Mouse (Mus musculus): ENCODE data around the gene Rimkla. TPM values are rescaled to one million over a fixed set of nuclear protein-coding genes. Genes with fewer than 3 reads are reported as not detected.
A peak's percentile ranks its signal among the peaks of the same experiment; 100 is the strongest.

Rimkla gene
- polyA plus RNA-seq, 1 experiment from 2014 or later = 0.35 TPM

DNA sequence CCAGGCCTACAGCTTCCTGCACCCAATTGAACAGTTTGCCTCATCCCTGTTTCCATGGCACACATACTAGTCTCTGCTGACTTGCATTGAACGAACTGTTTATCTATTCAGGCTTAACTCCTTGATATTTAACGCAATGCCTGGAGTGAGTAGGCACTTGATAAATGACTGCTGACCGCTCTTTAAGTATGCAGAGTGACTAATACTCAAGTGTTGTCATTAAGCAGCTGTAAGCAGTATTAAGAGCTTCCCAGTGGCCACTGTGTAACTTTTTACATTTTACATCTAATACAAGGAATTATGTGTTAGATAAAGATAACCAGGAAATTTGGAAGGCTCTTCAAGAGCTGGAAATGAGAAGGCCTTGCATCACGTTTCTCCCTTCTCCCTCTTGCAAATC is 42.7 kb upstream of the Rimkla start:
- Histone ChIP-seq H3K9me3 (ENCODE audit: control insufficient read depth) (no peaks in the 10 kb centered on the region), H3K4me1 (replicated peaks; ENCODE audit: control insufficient read depth, insufficient read depth, low read length) (peaks cover 7% of the 10 kb centered on the region), H3K4me2 (replicated peaks; ENCODE audit: low read depth) (no peak overlapping the region), H3K27ac (ENCODE audit: low read depth, low read length) (no peak overlapping the region), H3K9ac (ENCODE audit: low read depth, low read length) (no peak overlapping the region), H3K27me3 (replicated peaks; ENCODE audit: control insufficient read depth, insufficient read depth, low read length) (no peaks in the 10 kb centered on the region), H3K4me3 (ENCODE audit: low read depth, low read length) (no peak overlapping the region), H3K36me3 (ENCODE audit: control insufficient read depth, insufficient read depth) (no peaks in the 10 kb centered on the region)
- WGBS = 33% methylated on average over 4 of the region's 4 CpGs
- no peak for ATAC-seq
- no peak for TF ChIP-seq CTCF (IDR thresholded peaks at IDR 0.05; ENCODE audit: low read depth)

DNA sequence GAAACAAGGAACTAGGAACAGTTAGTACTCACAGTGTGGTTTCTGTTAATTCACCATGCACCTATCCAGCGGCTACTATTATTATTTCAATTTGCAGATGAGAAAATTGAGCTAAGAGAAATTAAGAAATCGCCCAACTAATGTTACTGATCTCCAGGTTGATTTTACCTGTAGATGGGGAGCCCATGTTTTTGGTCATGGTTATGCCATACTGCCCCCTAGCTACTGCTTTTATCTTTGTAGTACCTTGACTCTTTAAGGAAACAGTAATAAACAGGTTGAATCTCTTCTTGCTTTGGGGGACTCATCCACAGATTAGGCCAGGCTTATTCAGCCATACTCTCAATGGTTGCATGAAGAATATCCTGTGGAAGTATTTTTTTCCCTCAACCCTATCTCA is 39.4 kb upstream of the Rimkla start:
- no peaks in the 10 kb centered on the region for H3K9me3 ChIP-seq (ENCODE audit: control insufficient read depth)
- no peak overlapping the region for H3K4me3 ChIP-seq (ENCODE audit: low read depth, low read length)
- H3K9ac ChIP-seq (ENCODE audit: low read depth, low read length) = no peak overlapping the region
- 70% methylated on average over 2 of the region's 2 CpGs for WGBS
- no peaks in the 10 kb centered on the region; the same call in 1 of the 2 replicates for H3K4me1 ChIP-seq (replicated peaks; ENCODE audit: control insufficient read depth, insufficient read depth, low read length)
- no peak overlapping the region for H3K4me2 ChIP-seq (replicated peaks; ENCODE audit: low read depth)
- no peak for ATAC-seq
- no peak overlapping the region for H3K27ac ChIP-seq (ENCODE audit: low read depth, low read length)
- no peaks in the 10 kb centered on the region for H3K27me3 ChIP-seq (replicated peaks; ENCODE audit: control insufficient read depth, insufficient read depth, low read length)
- H3K36me3 ChIP-seq (ENCODE audit: control insufficient read depth, insufficient read depth) = no peaks in the 10 kb centered on the region
- peak; percentile 56 for TF ChIP-seq CTCF (IDR thresholded peaks at IDR 0.05; ENCODE audit: low read depth)

- no peaks in the 10 kb centered on the region for H3K36me3 ChIP-seq (ENCODE audit: control insufficient read depth, insufficient read depth)
- H3K4me2 ChIP-seq (replicated peaks; ENCODE audit: low read depth) = no peak overlapping the region
- H3K9ac ChIP-seq (ENCODE audit: low read depth, low read length) = no peak overlapping the region
- no peak overlapping the region for H3K27ac ChIP-seq (ENCODE audit: low read depth, low read length)
- TF ChIP-seq CTCF (IDR thresholded peaks at IDR 0.05; ENCODE audit: low read depth) = no peak
- H3K4me3 ChIP-seq (ENCODE audit: low read depth, low read length) = no peak overlapping the region
- no peaks in the 10 kb centered on the region for H3K9me3 ChIP-seq (ENCODE audit: control insufficient read depth)
- no peaks in the 10 kb centered on the region for H3K27me3 ChIP-seq (replicated peaks; ENCODE audit: control insufficient read depth, insufficient read depth, low read length)
- H3K4me1 ChIP-seq (replicated peaks; ENCODE audit: control insufficient read depth, insufficient read depth, low read length) = no peaks in the 10 kb centered on the region
- ATAC-seq = no peak
These were observed 34.0 kb upstream of the Rimkla start for GRCm38 (mm10) chr4:119526329-119526845.

GRCm38 (mm10) chr4:119524466-119524865 is 32.0 kb upstream of the Rimkla start:
- H3K27me3 ChIP-seq (replicated peaks; ENCODE audit: control insufficient read depth, insufficient read depth, low read length) = no peaks in the 10 kb centered on the region
- no peak overlapping the region for H3K4me2 ChIP-seq (replicated peaks; ENCODE audit: low read depth)
- no peak for TF ChIP-seq CTCF (IDR thresholded peaks at IDR 0.05; ENCODE audit: low read depth)
- H3K9ac ChIP-seq (ENCODE audit: low read depth, low read length) = no peak overlapping the region
- no peaks in the 10 kb centered on the region for H3K4me1 ChIP-seq (replicated peaks; ENCODE audit: control insufficient read depth, insufficient read depth, low read length)
- 79% methylated on average over 2 of the region's 2 CpGs for WGBS
- no peaks in the 10 kb centered on the region for H3K9me3 ChIP-seq (ENCODE audit: control insufficient read depth)
- ATAC-seq = no peak
- H3K4me3 ChIP-seq (ENCODE audit: low read depth, low read length) = no peak overlapping the region
- H3K27ac ChIP-seq (ENCODE audit: low read depth, low read length) = no peak overlapping the region
- H3K36me3 ChIP-seq (ENCODE audit: control insufficient read depth, insufficient read depth) = no peaks in the 10 kb centered on the region

- Histone ChIP-seq H3K9ac (ENCODE audit: low read depth, low read length) (no peak overlapping the region), H3K4me2 (replicated peaks; ENCODE audit: low read depth) (no peak overlapping the region), H3K4me1 (replicated peaks; ENCODE audit: control insufficient read depth, insufficient read depth, low read length) (no peaks in the 10 kb centered on the region), H3K27ac (ENCODE audit: low read depth, low read length) (no peak overlapping the region), H3K4me3 (ENCODE audit: low read depth, low read length) (no peak overlapping the region), H3K9me3 (ENCODE audit: control insufficient read depth) (no peaks in the 10 kb centered on the region), H3K27me3 (replicated peaks; ENCODE audit: control insufficient read depth, insufficient read depth, low read length) (no peaks in the 10 kb centered on the region), H3K36me3 (ENCODE audit: control insufficient read depth, insufficient read depth) (no peaks in the 10 kb centered on the region)
- no peak for ATAC-seq
- TF ChIP-seq CTCF (IDR thresholded peaks at IDR 0.05; ENCODE audit: low read depth) = no peak
- 95% methylated on average over 1 of the region's 1 CpGs for WGBS
These were observed 31.6 kb upstream of the Rimkla start for GRCm38 (mm10) chr4:119524010-119524409.

GRCm38 (mm10) chr4:119523575-119523974 is 31.1 kb upstream of the Rimkla start:
- H3K36me3 ChIP-seq (ENCODE audit: control insufficient read depth, insufficient read depth) = no peaks in the 10 kb centered on the region
- H3K4me3 ChIP-seq (ENCODE audit: low read depth, low read length) = no peak overlapping the region
- no peak overlapping the region for H3K4me2 ChIP-seq (replicated peaks; ENCODE audit: low read depth)
- no peak overlapping the region for H3K27ac ChIP-seq (ENCODE audit: low read depth, low read length)
- H3K27me3 ChIP-seq (replicated peaks; ENCODE audit: control insufficient read depth, insufficient read depth, low read length) = no peaks in the 10 kb centered on the region
- no peak for TF ChIP-seq CTCF (IDR thresholded peaks at IDR 0.05; ENCODE audit: low read depth)
- no peak overlapping the region for H3K9ac ChIP-seq (ENCODE audit: low read depth, low read length)
- WGBS = 85% methylated on average over 4 of the region's 4 CpGs
- H3K9me3 ChIP-seq (ENCODE audit: control insufficient read depth) = no peaks in the 10 kb centered on the region
- no peaks in the 10 kb centered on the region for H3K4me1 ChIP-seq (replicated peaks; ENCODE audit: control insufficient read depth, insufficient read depth, low read length)
- no peak for ATAC-seq

DNA sequence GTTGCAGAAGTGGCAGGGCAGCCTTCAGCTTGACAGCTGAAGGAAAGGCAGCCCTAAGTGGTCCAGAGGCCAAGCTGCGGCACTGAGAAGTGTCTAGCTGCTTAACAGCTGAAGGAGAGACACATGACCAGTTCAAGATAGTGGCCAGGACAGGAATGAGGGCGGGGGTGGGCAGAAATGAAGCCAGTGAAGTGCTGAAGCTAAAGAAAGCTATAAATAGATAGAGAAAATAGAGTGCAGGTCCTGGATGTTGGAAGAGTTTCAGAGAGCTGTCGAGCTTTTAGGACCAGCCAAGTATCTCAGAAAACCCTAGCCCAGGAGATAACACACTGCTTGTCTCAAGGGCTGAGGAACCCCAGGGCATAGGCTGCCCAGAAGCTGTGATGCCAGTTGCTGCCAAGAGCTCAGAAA is 20.3 kb upstream of the Rimkla start:
- H3K9me3 ChIP-seq (ENCODE audit: control insufficient read depth) = no peaks in the 10 kb centered on the region
- H3K36me3 ChIP-seq (ENCODE audit: control insufficient read depth, insufficient read depth) = no peaks in the 10 kb centered on the region
- no peak overlapping the region for H3K27ac ChIP-seq (ENCODE audit: low read depth, low read length)
- TF ChIP-seq CTCF (IDR thresholded peaks at IDR 0.05; ENCODE audit: low read depth) = no peak
- H3K27me3 ChIP-seq (replicated peaks; ENCODE audit: control insufficient read depth, insufficient read depth, low read length) = no peaks in the 10 kb centered on the region
- ATAC-seq = no peak
- WGBS = 57% methylated on average over 3 of the region's 3 CpGs
- H3K9ac ChIP-seq (ENCODE audit: low read depth, low read length) = no peak overlapping the region
- H3K4me2 ChIP-seq (replicated peaks; ENCODE audit: low read depth) = no peak overlapping the region
- no peak overlapping the region for H3K4me3 ChIP-seq (ENCODE audit: low read depth, low read length)
- H3K4me1 ChIP-seq (replicated peaks; ENCODE audit: control insufficient read depth, insufficient read depth, low read length) = no peaks in the 10 kb centered on the region

All from intestine, postnatal 0 days (tissue).